Mouse (Mus musculus) embryonic facial prominence, embryonic 13.5 days (tissue): ENCODE results near the gene Gcsam. TPM values are rescaled to one million over a fixed set of nuclear protein-coding genes. Genes with fewer than 3 reads are reported as not detected.

Experiments
- ATAC-seq: fragments of 200-750 bp; cut with Nextera tagmentation; 2 replicates; pipeline ENCODE4 v1.8.0; 2017; ENCODE audit warnings: low read depth; ENCODE audit not compliant: insufficient number of reproducible peaks, insufficient read depth, low FRiP score, low TSS enrichment
- H3K27ac ChIP-seq: fragments of 300-500 bp; sonication (generic); 2 replicates; pipeline ENCODE4 v1.5.1; 2015; ENCODE audit warnings: moderate library complexity, mild to moderate bottlenecking, inconsistent platforms
- H3K27me3 ChIP-seq: fragments of 300-500 bp; sonication (generic); 2 replicates; pipeline ENCODE4 v1.6.1; 2015; ENCODE audit warnings: mild to moderate bottlenecking, inconsistent platforms
- H3K36me3 ChIP-seq: fragments of 300-500 bp; sonication (generic); 2 replicates; pipeline ENCODE4 v1.6.1; 2015; ENCODE audit warnings: mild to moderate bottlenecking, inconsistent platforms
- H3K4me1 ChIP-seq: fragments of 300-500 bp; sonication (generic); 2 replicates; pipeline ENCODE4 v1.6.1; 2015; ENCODE audit warnings: inconsistent platforms
- H3K4me2 ChIP-seq: fragments of 300-500 bp; sonication (generic); 2 replicates; pipeline ENCODE4 v1.6.1; 2015; ENCODE audit warnings: moderate library complexity, mild to moderate bottlenecking, inconsistent platforms
- H3K4me3 ChIP-seq: fragments of 300-500 bp; sonication (generic); 2 replicates; pipeline ENCODE4 v1.5.1; 2015; ENCODE audit warnings: mild to moderate bottlenecking, inconsistent platforms
- H3K9ac ChIP-seq: fragments of 300-500 bp; sonication (generic); 2 replicates; pipeline ENCODE4 v1.6.1; 2015; ENCODE audit warnings: mild to moderate bottlenecking, inconsistent platforms
- H3K9me3 ChIP-seq: fragments of 300-500 bp; sonication (generic); 2 replicates; pipeline ENCODE4 v1.6.1; 2016; ENCODE audit warnings: inconsistent platforms
- WGBS: fragments of 180-500 bp; shearing (Covaris S2); methylation state at CpG from one replicate; pipeline ENCODE4 v1.1.7; 2015; ENCODE audit warnings: mixed read lengths; 5-methylcytosine and 5-hydroxymethylcytosine counted together
- polyA plus RNA-seq: library from polyadenylated mRNA; unstranded; fragments of >200 nt; fragmentation: Nextera tagmentation; extraction: Ambion mirVana; gene quantifications from 2 replicates; pipeline ENCODE4 v1.2.1, GENCODE M21; 2015

The Gcsam gene
- polyA plus RNA-seq, 1 experiment from 2014 or later, result 0.18 TPM

- Histone ChIP-seq H3K4me1 (no peaks in the 10 kb centered on the region), H3K9ac (no peak overlapping the region), H3K27me3 (no peaks in the 10 kb centered on the region), H3K9me3 (no peaks in the 10 kb centered on the region), H3K4me2 (no peak overlapping the region), H3K27ac (no peak overlapping the region), H3K36me3 (no peaks in the 10 kb centered on the region), H3K4me3 (no peak overlapping the region)
- 93% methylated on average over 4 of the region's 4 CpGs for WGBS
- ATAC-seq, result no peak
Observed at GRCm38 (mm10) chr16:45623230-45623629, 13.1 kb downstream of the Gcsam start.

- Histone ChIP-seq H3K36me3 (no peaks in the 10 kb centered on the region), H3K27ac (no peak overlapping the region), H3K27me3 (no peaks in the 10 kb centered on the region), H3K4me2 (no peak overlapping the region), H3K4me3 (no peak overlapping the region), H3K9me3 (no peaks in the 10 kb centered on the region), H3K9ac (no peak overlapping the region), H3K4me1 (no peaks in the 10 kb centered on the region)
- ATAC-seq, result no peak
- 78% methylated on average over 2 of the region's 2 CpGs for WGBS
Observed at GRCm38 (mm10) chr16:45624791-45625190, 14.6 kb downstream of the Gcsam start.

DNA sequence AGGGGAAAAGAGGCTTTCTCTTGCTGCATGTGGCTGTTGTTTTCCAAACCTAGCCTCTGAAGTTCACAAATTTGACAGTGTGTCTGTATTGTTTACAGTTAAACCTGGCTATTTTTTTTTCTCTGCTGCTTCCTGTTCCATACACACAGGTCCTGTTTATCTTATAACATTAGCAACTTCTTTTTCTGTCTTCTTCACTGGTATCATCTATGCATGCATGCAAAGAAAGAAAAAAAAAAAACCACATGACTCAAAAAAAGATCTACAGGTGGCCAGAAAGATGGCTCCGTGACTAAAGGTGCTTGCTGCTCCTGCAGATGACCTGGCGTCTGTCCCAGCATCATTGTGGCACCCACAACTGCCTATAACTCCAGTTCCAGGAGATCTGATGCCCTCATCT, 15.2 kb downstream of the Gcsam start:
- Histone ChIP-seq H3K9me3 (no peaks in the 10 kb centered on the region), H3K4me3 (no peak overlapping the region), H3K36me3 (no peaks in the 10 kb centered on the region), H3K4me1 (no peaks in the 10 kb centered on the region), H3K9ac (no peak overlapping the region), H3K4me2 (no peak overlapping the region), H3K27me3 (no peaks in the 10 kb centered on the region), H3K27ac (no peak overlapping the region)
- no peak for ATAC-seq
- WGBS, result 80% methylated on average over 2 of the region's 2 CpGs

DNA sequence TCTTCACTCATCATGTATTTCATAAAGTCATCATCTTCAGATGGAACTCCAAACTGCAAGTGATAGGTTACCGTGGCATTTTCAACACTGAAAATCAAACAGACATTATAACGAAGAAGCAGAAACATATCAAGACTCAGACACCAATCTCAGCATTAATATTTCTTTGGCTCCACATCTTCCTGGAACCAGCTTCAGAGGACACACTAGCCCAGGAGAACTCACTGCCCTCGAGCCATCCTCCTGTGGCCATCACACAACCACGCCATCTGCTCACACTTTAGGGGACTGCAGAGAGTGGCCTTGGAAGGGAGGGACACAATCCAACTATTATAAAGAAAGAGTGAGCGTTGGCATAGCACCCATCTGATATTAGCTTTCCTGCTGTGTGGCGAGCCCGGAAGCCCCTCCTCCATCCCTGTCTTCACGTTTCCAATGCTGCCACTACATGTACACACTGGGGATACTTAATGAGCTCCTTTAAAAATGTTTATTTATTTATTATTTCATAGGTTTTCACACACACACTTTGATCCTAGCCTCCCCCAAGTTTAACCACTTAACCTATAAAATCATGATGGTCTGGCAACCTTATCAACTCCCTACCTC, 19.4 kb downstream of the Gcsam start:
- no peaks in the 10 kb centered on the region for H3K9me3 ChIP-seq
- no peaks in the 10 kb centered on the region for H3K27me3 ChIP-seq
- ATAC-seq, result no peak
- 70% methylated on average over 8 of the region's 8 CpGs for WGBS
- H3K4me1 ChIP-seq, result no peaks in the 10 kb centered on the region
- no peak overlapping the region for H3K27ac ChIP-seq
- no peak overlapping the region for H3K4me2 ChIP-seq
- no peak overlapping the region for H3K9ac ChIP-seq
- H3K36me3 ChIP-seq, result no peaks in the 10 kb centered on the region
- H3K4me3 ChIP-seq, result no peak overlapping the region

DNA sequence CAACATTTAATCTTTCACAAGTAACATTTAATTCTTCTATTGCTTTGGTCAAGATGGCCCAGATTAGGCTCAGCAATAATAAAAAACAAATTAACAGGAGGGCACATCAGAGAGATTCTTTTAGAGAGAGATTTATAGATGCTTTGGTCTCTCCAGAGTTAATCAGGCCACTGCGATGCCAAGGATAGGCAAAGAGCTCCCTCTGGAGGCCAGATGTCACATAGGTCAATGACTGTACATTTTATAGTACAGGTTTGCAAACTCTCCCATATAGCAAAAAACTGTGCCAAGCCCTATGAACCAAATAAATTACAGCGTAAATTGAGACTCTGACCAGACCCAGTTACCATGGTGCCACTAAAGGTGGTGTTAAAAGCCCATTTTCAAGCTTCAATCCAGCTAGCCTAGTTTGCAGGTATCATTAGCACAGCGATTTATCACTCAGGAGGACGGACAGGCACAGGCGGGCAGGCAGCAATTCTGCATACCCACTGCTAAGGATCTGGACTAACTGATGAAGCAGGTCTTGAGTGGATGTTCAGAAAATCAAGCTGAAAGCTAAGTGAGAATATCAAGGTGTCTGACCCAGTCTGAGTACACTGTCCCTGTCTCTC, 20.3 kb downstream of the Gcsam start:
- no peaks in the 10 kb centered on the region for H3K4me1 ChIP-seq
- H3K4me3 ChIP-seq, result no peak overlapping the region
- no peak overlapping the region for H3K4me2 ChIP-seq
- no peaks in the 10 kb centered on the region for H3K36me3 ChIP-seq
- no peaks in the 10 kb centered on the region for H3K27me3 ChIP-seq
- 0 out of 2 replicates have a peak, but pooled peaks have one; percentile 52 for ATAC-seq
- H3K27ac ChIP-seq, result no peak overlapping the region
- 52% methylated on average over 5 of the region's 5 CpGs for WGBS
- no peak overlapping the region for H3K9ac ChIP-seq
- no peaks in the 10 kb centered on the region for H3K9me3 ChIP-seq

- ATAC-seq, result no peak
- WGBS, result 73% methylated on average over 4 of the region's 4 CpGs
- H3K36me3 ChIP-seq, result no peaks in the 10 kb centered on the region
- H3K9ac ChIP-seq, result no peak overlapping the region
- H3K9me3 ChIP-seq, result no peaks in the 10 kb centered on the region
- H3K4me2 ChIP-seq, result no peak overlapping the region
- H3K4me3 ChIP-seq, result no peak overlapping the region
- no peak overlapping the region for H3K27ac ChIP-seq
- no peaks in the 10 kb centered on the region for H3K4me1 ChIP-seq
- H3K27me3 ChIP-seq, result no peaks in the 10 kb centered on the region
Observed at GRCm38 (mm10) chr16:45632420-45632819, 22.2 kb downstream of the Gcsam start.

- no peak overlapping the region for H3K4me3 ChIP-seq
- H3K9ac ChIP-seq, result no peak overlapping the region
- no peaks in the 10 kb centered on the region for H3K27me3 ChIP-seq
- H3K27ac ChIP-seq, result no peak overlapping the region
- 80% methylated on average over 2 of the region's 2 CpGs for WGBS
- H3K36me3 ChIP-seq, result no peaks in the 10 kb centered on the region
- ATAC-seq, result no peak
- H3K4me1 ChIP-seq, result no peaks in the 10 kb centered on the region
- H3K9me3 ChIP-seq, result no peaks in the 10 kb centered on the region
- no peak overlapping the region for H3K4me2 ChIP-seq
Observed at GRCm38 (mm10) chr16:45635826-45636225, 25.6 kb downstream of the Gcsam start.

DNA sequence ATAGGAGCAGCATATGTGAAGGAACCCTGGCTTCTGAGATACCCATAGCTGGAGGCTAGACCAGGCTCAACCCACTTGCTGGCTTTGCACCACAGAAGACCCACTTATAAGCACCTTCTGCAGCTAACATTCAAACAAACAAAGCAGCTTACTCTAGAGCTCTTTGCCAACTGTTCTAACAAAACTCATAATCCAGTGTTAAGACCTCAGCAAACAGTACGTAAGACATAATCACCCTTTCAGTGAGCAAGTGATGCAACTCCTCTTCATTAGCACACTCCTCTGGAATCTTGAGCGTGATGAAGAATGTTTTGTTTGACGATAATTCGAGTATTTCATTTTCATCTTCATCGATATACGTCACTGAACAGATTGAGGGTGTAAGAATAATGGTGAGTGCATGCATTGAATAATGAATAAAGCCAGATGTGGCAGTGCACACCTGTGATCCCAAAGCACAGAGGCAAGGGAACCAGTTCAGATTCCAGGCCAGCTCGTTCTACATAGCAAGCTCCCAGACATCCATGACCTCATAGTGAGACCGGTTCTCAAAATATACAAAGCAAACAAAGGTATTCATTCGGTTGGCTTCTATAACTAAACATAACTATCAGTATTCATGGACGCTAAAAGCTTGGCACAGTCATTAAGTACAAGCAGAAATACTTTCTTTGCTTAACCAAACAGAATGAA, 30.0 kb downstream of the Gcsam start:
- Histone ChIP-seq H3K9me3 (no peaks in the 10 kb centered on the region), H3K4me3 (no peak overlapping the region), H3K36me3 (no peaks in the 10 kb centered on the region), H3K4me1 (no peaks in the 10 kb centered on the region), H3K4me2 (no peak overlapping the region), H3K27ac (no peak overlapping the region), H3K9ac (no peak overlapping the region), H3K27me3 (no peaks in the 10 kb centered on the region)
- ATAC-seq, result no peak
- 83% methylated on average over 10 of the region's 10 CpGs for WGBS

GRCm38 (mm10) chr16:45641301-45641700, 31.1 kb downstream of the Gcsam start:
- Histone ChIP-seq H3K9ac (no peak overlapping the region), H3K9me3 (no peaks in the 10 kb centered on the region), H3K4me2 (no peak overlapping the region), H3K4me1 (no peaks in the 10 kb centered on the region), H3K36me3 (no peaks in the 10 kb centered on the region), H3K27me3 (no peaks in the 10 kb centered on the region), H3K27ac (no peak overlapping the region), H3K4me3 (no peak overlapping the region)
- 51% methylated on average over 3 of the region's 3 CpGs for WGBS
- ATAC-seq, result 0 out of 2 replicates have a peak, but pooled peaks have one; percentile 43

DNA sequence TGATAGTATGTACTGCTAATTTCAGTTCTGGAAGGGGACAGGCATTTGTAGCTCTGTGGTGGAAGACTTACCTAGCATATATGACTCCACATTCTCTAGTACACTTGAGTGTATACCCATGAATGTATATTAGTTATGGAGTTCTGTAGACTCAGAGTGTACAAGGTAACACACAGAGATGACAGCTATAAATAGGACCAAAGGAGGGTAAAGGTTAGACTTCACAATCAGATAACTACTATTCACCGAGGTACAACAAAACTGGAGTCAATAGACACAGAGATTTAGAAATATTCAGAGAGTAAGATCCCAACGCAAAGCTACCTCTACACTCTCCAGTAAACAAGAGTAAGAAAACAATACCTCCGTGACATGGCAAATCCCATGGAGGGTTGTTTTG, 33.8 kb downstream of the Gcsam start:
- H3K4me3 ChIP-seq, result no peak overlapping the region
- no peak overlapping the region for H3K4me2 ChIP-seq
- H3K27me3 ChIP-seq, result no peaks in the 10 kb centered on the region
- no peaks in the 10 kb centered on the region for H3K4me1 ChIP-seq
- 87% methylated on average over 3 of the region's 3 CpGs for WGBS
- no peak overlapping the region for H3K27ac ChIP-seq
- no peak for ATAC-seq
- H3K9ac ChIP-seq, result no peak overlapping the region
- no peaks in the 10 kb centered on the region for H3K36me3 ChIP-seq
- no peaks in the 10 kb centered on the region for H3K9me3 ChIP-seq

DNA sequence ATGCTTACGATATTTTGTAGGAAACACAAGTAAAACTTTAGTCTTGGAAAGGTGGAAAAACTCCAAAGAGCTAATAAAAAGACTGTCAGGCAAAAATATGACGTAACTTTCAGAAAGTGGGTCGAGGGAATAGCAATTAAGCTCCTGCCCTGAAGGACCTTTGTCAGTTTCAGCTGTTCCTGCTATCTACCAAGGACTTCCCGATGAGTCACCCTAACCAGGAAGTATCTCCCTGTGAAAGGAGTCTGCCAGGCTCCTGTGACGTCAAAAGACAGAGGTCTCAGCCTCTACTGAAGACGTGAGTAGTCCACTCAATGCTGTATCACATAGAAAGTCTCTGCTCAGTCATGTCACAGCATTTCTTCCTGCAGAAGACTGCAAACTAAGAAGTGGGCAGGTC, 34.2 kb downstream of the Gcsam start:
- H3K27ac ChIP-seq, result no peak overlapping the region
- no peak for ATAC-seq
- no peaks in the 10 kb centered on the region for H3K4me1 ChIP-seq
- no peaks in the 10 kb centered on the region for H3K27me3 ChIP-seq
- no peaks in the 10 kb centered on the region for H3K36me3 ChIP-seq
- H3K9me3 ChIP-seq, result no peaks in the 10 kb centered on the region
- H3K4me3 ChIP-seq, result no peak overlapping the region
- WGBS, result 73% methylated on average over 6 of the region's 6 CpGs
- H3K4me2 ChIP-seq, result no peak overlapping the region
- H3K9ac ChIP-seq, result no peak overlapping the region

- Histone ChIP-seq H3K4me2 (no peak overlapping the region), H3K27ac (no peak overlapping the region), H3K4me3 (no peak overlapping the region), H3K9ac (no peak overlapping the region), H3K36me3 (no peaks in the 10 kb centered on the region), H3K4me1 (peaks cover 11% of the 10 kb centered on the region), H3K9me3 (no peaks in the 10 kb centered on the region), H3K27me3 (peaks cover 26% of the 10 kb centered on the region)
- ATAC-seq, result no peak
- 63% methylated on average over 2 of the region's 2 CpGs for WGBS
Observed at GRCm38 (mm10) chr16:45651497-45651896, 41.3 kb downstream of the Gcsam start.
